Mouse (Mus musculus) kidney, embryonic 14.5 days (tissue): ENCODE data around the gene Map4. TPM values are rescaled to one million over a fixed set of nuclear protein-coding genes. Genes with fewer than 3 reads are reported as not detected.

Source experiments
- ATAC-seq: fragments of 200-750 bp; cut with Nextera tagmentation; 2 replicates; pipeline ENCODE4 v1.8.0; 2017; ENCODE audit warnings: moderate number of reproducible peaks, mild to moderate bottlenecking, moderate TSS enrichment, moderate library complexity; ENCODE audit not compliant: low FRiP score, low TSS enrichment
- H3K27ac ChIP-seq: fragments of 300-500 bp; sonication (generic); 2 replicates; pipeline ENCODE4 v1.5.1; 2014; ENCODE audit warnings: low read depth, mild to moderate bottlenecking, low read length, moderate library complexity, mixed read lengths
- H3K27me3 ChIP-seq: fragments of 300-500 bp; sonication (generic); 2 replicates; pipeline ENCODE4 v1.6.1; 2014; ENCODE audit warnings: mild to moderate bottlenecking, low read length; ENCODE audit not compliant: control insufficient read depth, insufficient read depth
- H3K36me3 ChIP-seq: fragments of 300-500 bp; sonication (generic); 2 replicates; pipeline ENCODE4 v1.6.1; 2014; ENCODE audit warnings: low read length, mixed read lengths; ENCODE audit not compliant: control insufficient read depth, insufficient read depth
- H3K4me1 ChIP-seq: fragments of 300-500 bp; sonication (generic); 2 replicates; pipeline ENCODE4 v1.6.1; 2014; ENCODE audit warnings: low read length, mixed read lengths; ENCODE audit not compliant: control insufficient read depth, insufficient read depth
- H3K4me2 ChIP-seq: fragments of 300-500 bp; sonication (generic); replicated peaks from 2 replicates; pipeline ENCODE4 v1.6.1; 2014; ENCODE audit warnings: low read depth, mild to moderate bottlenecking, low read length
- H3K4me3 ChIP-seq: fragments of 300-500 bp; sonication (generic); 2 replicates; pipeline ENCODE4 v1.5.1; 2014; ENCODE audit warnings: mild to moderate bottlenecking, low read length
- H3K9ac ChIP-seq: fragments of 300-500 bp; sonication (generic); 2 replicates; pipeline ENCODE4 v1.6.1; 2014; ENCODE audit warnings: low read depth, mild to moderate bottlenecking, low read length, moderate library complexity
- H3K9me3 ChIP-seq: fragments of 300-500 bp; sonication (generic); 2 replicates; pipeline ENCODE4 v1.6.1; 2016; ENCODE audit warnings: low read length; ENCODE audit not compliant: control insufficient read depth
- WGBS: fragments of 180-500 bp; shearing (Covaris S2); extraction: QIAGEN DNeasy Blood & Tissue Kit; methylation state at CpG from one replicate; pipeline ENCODE4 v1.1.7; 2014; 5-methylcytosine and 5-hydroxymethylcytosine counted together
- polyA plus RNA-seq: library from polyadenylated mRNA; unstranded; fragments of >200 nt; fragmentation: Nextera tagmentation; extraction: Ambion mirVana; gene quantifications from 2 replicates; pipeline ENCODE4 v1.2.1, GENCODE M21; 2014

The Map4 gene
- polyA plus RNA-seq, 1 experiment from 2014 or later, result 54.6 TPM

- WGBS, result 76% methylated on average over 1 of the region's 1 CpGs
- no peak overlapping the region for H3K4me3 ChIP-seq
- ATAC-seq, result no peak
These were observed 70.7 kb downstream of the Map4 start for GRCm38 (mm10) chr9:110001946-110002345.

GRCm38 (mm10) chr9:110002413-110002812 lies 71.2 kb downstream of the Map4 start:
- no peak for ATAC-seq
- Histone ChIP-seq H3K27me3 (no peaks in the 10 kb centered on the region), H3K4me2 (no peak overlapping the region), H3K9me3 (no peaks in the 10 kb centered on the region), H3K9ac (no peak overlapping the region), H3K36me3 (no peaks in the 10 kb centered on the region), H3K4me1 (no peaks in the 10 kb centered on the region), H3K4me3 (no peak overlapping the region), H3K27ac (no peak overlapping the region)
- WGBS, result 87% methylated on average over 3 of the region's 3 CpGs

More at GRCm38 (mm10) chr9:110001946-110002345, 70.7 kb downstream of the Map4 start:
- Histone ChIP-seq H3K27ac (no peak overlapping the region), H3K9ac (no peak overlapping the region), H3K4me2 (no peak overlapping the region), H3K4me1 (no peaks in the 10 kb centered on the region), H3K36me3 (no peaks in the 10 kb centered on the region), H3K9me3 (no peaks in the 10 kb centered on the region), H3K27me3 (no peaks in the 10 kb centered on the region)

- Histone ChIP-seq H3K36me3 (no peaks in the 10 kb centered on the region), H3K4me3 (no peak overlapping the region), H3K4me1 (peaks cover 3% of the 10 kb centered on the region), H3K4me2 (no peak overlapping the region), H3K9me3 (no peaks in the 10 kb centered on the region), H3K27me3 (no peaks in the 10 kb centered on the region), H3K27ac (no peak overlapping the region; the same call in 1 of the 2 replicates), H3K9ac (no peak overlapping the region)
- ATAC-seq, result peak; percentile 68
- 21% methylated on average over 7 of the region's 7 CpGs for WGBS
These were observed 88.0 kb downstream of the Map4 start for GRCm38 (mm10) chr9:110019224-110019623.

- no peaks in the 10 kb centered on the region for H3K27me3 ChIP-seq
These were observed 89.1 kb downstream of the Map4 start for GRCm38 (mm10) chr9:110020405-110020804.

GRCm38 (mm10) chr9:110021463-110021862 lies 90.2 kb downstream of the Map4 start:
- 93% methylated on average over 1 of the region's 1 CpGs for WGBS
- peaks cover 3% of the 10 kb centered on the region for H3K4me1 ChIP-seq
- ATAC-seq, result no peak

More at GRCm38 (mm10) chr9:110020405-110020804, 89.1 kb downstream of the Map4 start:
- WGBS, result 80% methylated on average over 5 of the region's 5 CpGs
- ATAC-seq, result no peak
- peaks cover 3% of the 10 kb centered on the region for H3K4me1 ChIP-seq
- no peak overlapping the region for H3K27ac ChIP-seq
- H3K4me2 ChIP-seq, result no peak overlapping the region
- no peaks in the 10 kb centered on the region for H3K36me3 ChIP-seq
- no peak overlapping the region for H3K9ac ChIP-seq
- no peaks in the 10 kb centered on the region for H3K9me3 ChIP-seq
- H3K4me3 ChIP-seq, result no peak overlapping the region

GRCm38 (mm10) chr9:110022151-110022550 lies 90.9 kb downstream of the Map4 start:
- Histone ChIP-seq H3K4me1 (peaks cover 3% of the 10 kb centered on the region), H3K27me3 (no peaks in the 10 kb centered on the region), H3K9ac (no peak overlapping the region), H3K27ac (no peak overlapping the region), H3K36me3 (no peaks in the 10 kb centered on the region), H3K9me3 (no peaks in the 10 kb centered on the region), H3K4me2 (no peak overlapping the region), H3K4me3 (no peak overlapping the region)
- WGBS, result 89% methylated on average over 2 of the region's 2 CpGs
- no peak for ATAC-seq

More at GRCm38 (mm10) chr9:110021463-110021862, 90.2 kb downstream of the Map4 start:
- Histone ChIP-seq H3K36me3 (no peaks in the 10 kb centered on the region), H3K27me3 (no peaks in the 10 kb centered on the region), H3K27ac (no peak overlapping the region), H3K4me3 (no peak overlapping the region), H3K9me3 (no peaks in the 10 kb centered on the region), H3K4me2 (no peak overlapping the region), H3K9ac (no peak overlapping the region)

- Histone ChIP-seq H3K36me3 (peaks cover 46% of the 10 kb centered on the region), H3K4me2 (no peak overlapping the region), H3K27ac (no peak overlapping the region), H3K9ac (no peak overlapping the region), H3K4me1 (no peaks in the 10 kb centered on the region), H3K27me3 (no peaks in the 10 kb centered on the region), H3K9me3 (no peaks in the 10 kb centered on the region), H3K4me3 (no peak overlapping the region)
- WGBS, result 93% methylated on average over 4 of the region's 4 CpGs
- no peak for ATAC-seq
These were observed 103.8 kb downstream of the Map4 start for GRCm38 (mm10) chr9:110035091-110035490.

- WGBS, result 92% methylated on average over 8 of the region's 8 CpGs
- no peaks in the 10 kb centered on the region for H3K4me1 ChIP-seq
- H3K4me3 ChIP-seq, result no peak overlapping the region
- H3K27me3 ChIP-seq, result no peaks in the 10 kb centered on the region
- no peak overlapping the region for H3K4me2 ChIP-seq
- H3K9me3 ChIP-seq, result no peaks in the 10 kb centered on the region
- no peak for ATAC-seq
- H3K36me3 ChIP-seq, result peaks cover 43% of the 10 kb centered on the region
- no peak overlapping the region for H3K27ac ChIP-seq
- no peak overlapping the region for H3K9ac ChIP-seq
These were observed 106.6 kb downstream of the Map4 start for GRCm38 (mm10) chr9:110037895-110038294.

GRCm38 (mm10) chr9:110038485-110038884 lies 107.2 kb downstream of the Map4 start:
- Histone ChIP-seq H3K4me3 (no peak overlapping the region), H3K27ac (no peak overlapping the region), H3K27me3 (no peaks in the 10 kb centered on the region), H3K9me3 (no peaks in the 10 kb centered on the region), H3K9ac (no peak overlapping the region), H3K4me1 (no peaks in the 10 kb centered on the region), H3K36me3 (peaks cover 43% of the 10 kb centered on the region), H3K4me2 (no peak overlapping the region)
- no peak for ATAC-seq
- WGBS, result 95% methylated on average over 2 of the region's 2 CpGs
